Mouse (Mus musculus) hindbrain, embryonic 10.5 days (tissue): ENCODE data around the gene Kirrel. TPM values are rescaled to one million over a fixed set of nuclear protein-coding genes. Genes with fewer than 3 reads are reported as not detected.

Experiments
- DNase-seq: peaks from one replicate; pipeline ENCODE4 v3.0.0-alpha.2; 2017; ENCODE audit warnings: low spot score
- H3K27ac ChIP-seq: fragments of 300-500 bp; sonication (generic); 2 replicates; pipeline ENCODE4 v1.5.1; 2016; ENCODE audit warnings: mild to moderate bottlenecking, moderate library complexity
- H3K27me3 ChIP-seq: fragments of 300-500 bp; sonication (generic); 2 replicates; pipeline ENCODE4 v1.6.1; 2016; ENCODE audit warnings: mild to moderate bottlenecking; ENCODE audit not compliant: poor library complexity, insufficient read depth, severe bottlenecking
- H3K36me3 ChIP-seq: fragments of 300-500 bp; sonication (generic); 2 replicates; pipeline ENCODE4 v1.6.1; 2016; ENCODE audit warnings: mild to moderate bottlenecking, moderate library complexity
- H3K4me1 ChIP-seq: fragments of 300-500 bp; sonication (generic); replicated peaks from 2 replicates; pipeline ENCODE4 v1.6.1; 2016; ENCODE audit warnings: mild to moderate bottlenecking
- H3K4me3 ChIP-seq: fragments of 300-500 bp; sonication (generic); 2 replicates; pipeline ENCODE4 v1.5.1; 2016; ENCODE audit warnings: mild to moderate bottlenecking, moderate library complexity
- H3K9me3 ChIP-seq: fragments of 300-500 bp; sonication (generic); 2 replicates; pipeline ENCODE4 v1.6.1; 2016; ENCODE audit warnings: mild to moderate bottlenecking, moderate library complexity
- WGBS: fragments of 180-500 bp; shearing (Covaris S2); methylation state at CpG from one replicate; pipeline ENCODE4 v1.1.7; 2016; 5-methylcytosine and 5-hydroxymethylcytosine counted together
- polyA plus RNA-seq: library from polyadenylated mRNA; unstranded; fragments of >200 nt; fragmentation: Nextera tagmentation; extraction: Ambion mirVana; gene quantifications from 2 replicates; pipeline ENCODE4 v1.2.1, GENCODE M21; 2016

Kirrel gene
- polyA plus RNA-seq, 1 experiment from 2014 or later = 11.7 TPM

DNA sequence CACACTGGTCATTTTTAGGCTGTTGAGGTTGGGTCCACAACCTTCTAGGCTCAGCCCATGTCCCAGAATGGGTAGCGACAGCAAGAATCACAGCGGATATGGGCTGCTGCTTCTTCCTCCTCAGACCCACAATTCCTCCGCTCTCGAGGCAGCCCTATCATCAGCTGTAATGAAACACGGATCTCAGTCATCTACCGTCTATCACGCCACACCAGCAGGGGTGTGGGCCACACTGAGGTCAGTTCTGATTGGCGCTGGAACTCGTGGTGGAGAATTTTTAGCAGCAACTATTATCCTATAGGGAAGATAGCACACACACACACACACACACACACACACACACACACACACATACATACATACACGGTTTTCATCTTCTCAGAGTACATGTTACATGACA lies 25.1 kb downstream of the Kirrel start:
- Histone ChIP-seq H3K27me3 (no peaks in the 10 kb centered on the region), H3K36me3 (peaks cover 26% of the 10 kb centered on the region), H3K27ac (peak overlapping the region; percentile 92), H3K4me3 (no peak overlapping the region), H3K9me3 (no peaks in the 10 kb centered on the region), H3K4me1 (peaks cover 66% of the 10 kb centered on the region)
- 66% methylated on average over 10 of the region's 10 CpGs for WGBS
- DNase-seq = no peak

- Histone ChIP-seq H3K4me3 (no peak overlapping the region), H3K9me3 (no peaks in the 10 kb centered on the region), H3K4me1 (peaks cover 38% of the 10 kb centered on the region), H3K27ac (peak overlapping the region; percentile 83), H3K27me3 (no peaks in the 10 kb centered on the region), H3K36me3 (peaks cover 45% of the 10 kb centered on the region)
- 41% methylated on average over 6 of the region's 6 CpGs for WGBS
- no peak for DNase-seq
These were observed 29.9 kb downstream of the Kirrel start for GRCm38 (mm10) chr3:87144476-87145240.

DNA sequence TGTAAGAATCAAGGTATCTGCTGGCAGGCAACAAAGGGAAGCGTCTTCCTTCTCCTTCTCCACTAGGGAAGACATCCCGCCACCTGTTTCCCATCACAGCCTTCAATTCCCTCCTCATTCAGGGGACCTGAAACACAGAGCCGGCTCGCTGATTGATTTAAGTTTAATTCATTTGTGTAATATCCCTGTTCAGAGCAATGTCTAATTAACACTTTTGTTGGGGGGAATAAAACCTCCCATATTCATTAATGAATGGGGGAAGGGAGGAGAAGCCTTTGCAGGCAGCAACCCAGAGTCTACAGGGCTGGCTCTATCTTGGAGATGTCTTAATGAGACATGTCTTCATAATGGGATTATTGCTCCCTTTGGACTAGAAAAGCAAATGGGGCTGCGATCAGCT lies 34.3 kb downstream of the Kirrel start:
- WGBS = 83% methylated on average over 5 of the region's 5 CpGs
- peaks cover 59% of the 10 kb centered on the region for H3K36me3 ChIP-seq
- H3K27ac ChIP-seq = no peak overlapping the region
- H3K4me3 ChIP-seq = no peak overlapping the region
- no peak for DNase-seq
- peaks cover 36% of the 10 kb centered on the region for H3K4me1 ChIP-seq
- H3K27me3 ChIP-seq = no peaks in the 10 kb centered on the region
- H3K9me3 ChIP-seq = no peaks in the 10 kb centered on the region

GRCm38 (mm10) chr3:87136782-87137181 lies 37.8 kb downstream of the Kirrel start:
- H3K27ac ChIP-seq = 0 out of 2 replicates have a peak overlapping the region, but pooled peaks have one; percentile 40
- no peak for DNase-seq

DNA sequence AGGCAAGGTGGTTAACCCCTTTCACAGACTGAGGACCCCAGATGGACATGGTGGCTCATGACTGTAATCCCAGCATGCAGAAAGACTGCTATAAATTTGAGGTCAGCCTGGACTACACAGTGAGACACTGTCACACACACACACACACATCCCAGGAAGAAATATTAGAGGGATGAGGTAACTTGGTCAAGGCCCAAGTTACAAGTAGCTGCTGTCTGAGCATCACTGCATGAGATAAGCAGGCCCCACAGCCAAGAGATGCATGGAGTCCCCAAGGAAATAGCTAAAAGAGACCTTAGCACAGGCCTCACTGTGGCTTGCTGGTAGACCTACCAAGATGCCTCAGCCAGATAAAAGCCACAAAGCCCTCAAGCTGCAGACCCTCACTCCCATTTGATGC lies 39.6 kb downstream of the Kirrel start:
- no peak overlapping the region for H3K27ac ChIP-seq
- no peak for DNase-seq
- H3K9me3 ChIP-seq = no peaks in the 10 kb centered on the region
- no peak overlapping the region for H3K4me3 ChIP-seq
- H3K36me3 ChIP-seq = peaks cover 82% of the 10 kb centered on the region
- H3K27me3 ChIP-seq = no peaks in the 10 kb centered on the region
- peaks cover 30% of the 10 kb centered on the region for H3K4me1 ChIP-seq

More at GRCm38 (mm10) chr3:87136782-87137181, 37.8 kb downstream of the Kirrel start:
- H3K4me3 ChIP-seq = no peak overlapping the region
- H3K9me3 ChIP-seq = no peaks in the 10 kb centered on the region
- H3K4me1 ChIP-seq = peaks cover 17% of the 10 kb centered on the region
- no peaks in the 10 kb centered on the region for H3K27me3 ChIP-seq
- 44% methylated on average over 7 of the region's 7 CpGs for WGBS
- peaks cover 90% of the 10 kb centered on the region for H3K36me3 ChIP-seq

GRCm38 (mm10) chr3:87131694-87132347 lies 42.7 kb downstream of the Kirrel start:
- Histone ChIP-seq H3K27ac (peak overlapping the region; percentile 78), H3K36me3 (peaks cover 71% of the 10 kb centered on the region), H3K4me3 (no peak overlapping the region), H3K4me1 (peaks cover 27% of the 10 kb centered on the region), H3K9me3 (no peaks in the 10 kb centered on the region), H3K27me3 (no peaks in the 10 kb centered on the region)
- WGBS = 78% methylated on average over 11 of the region's 11 CpGs
- no peak for DNase-seq

DNA sequence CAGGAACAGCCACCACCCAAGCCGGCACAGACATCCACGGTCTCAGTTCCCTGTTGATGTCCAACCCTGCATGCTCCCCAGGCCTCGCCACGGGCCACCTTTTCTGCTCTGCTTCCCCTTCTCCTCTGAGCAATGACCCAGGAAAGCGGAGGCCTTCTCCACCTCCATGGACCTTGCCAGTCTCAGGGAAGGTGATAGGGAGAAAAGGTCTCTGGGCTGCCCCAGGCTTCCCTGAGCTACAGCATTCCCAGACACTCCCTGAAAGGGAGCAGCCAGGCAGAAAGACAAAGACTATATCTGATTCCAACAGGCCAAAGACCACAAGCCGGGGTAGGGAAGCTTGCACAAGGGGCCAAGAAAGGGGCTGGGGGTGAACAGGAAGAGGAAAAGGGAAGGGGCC lies 43.6 kb downstream of the Kirrel start:
- peak; percentile 39 for DNase-seq
- no peak overlapping the region for H3K4me3 ChIP-seq
- H3K9me3 ChIP-seq = no peaks in the 10 kb centered on the region
- H3K27me3 ChIP-seq = no peaks in the 10 kb centered on the region
- H3K4me1 ChIP-seq = peaks cover 22% of the 10 kb centered on the region
- peak overlapping the region; percentile 78 for H3K27ac ChIP-seq
- 43% methylated on average over 6 of the region's 6 CpGs for WGBS
- H3K36me3 ChIP-seq = peaks cover 68% of the 10 kb centered on the region

DNA sequence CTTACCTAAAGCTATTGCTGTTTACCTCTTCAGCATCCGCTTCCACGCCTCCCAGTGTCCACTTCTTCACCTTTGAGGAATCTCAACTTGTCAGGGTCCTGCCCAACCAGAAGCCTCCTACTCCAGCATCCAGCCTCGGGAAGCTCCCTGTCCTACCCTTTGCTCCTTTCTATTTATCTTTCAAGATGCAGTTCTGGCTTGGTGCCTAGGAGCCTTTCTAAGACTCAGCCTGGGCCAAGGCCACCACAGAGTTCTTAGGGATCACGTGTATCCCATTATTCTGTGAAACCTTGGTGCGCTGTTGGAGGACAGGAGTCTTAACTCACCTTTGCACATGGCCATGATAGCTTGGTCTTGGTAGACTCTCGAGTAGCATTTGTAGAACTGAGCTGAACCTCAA lies 50.8 kb downstream of the Kirrel start:
- Histone ChIP-seq H3K4me3 (no peak overlapping the region), H3K9me3 (no peaks in the 10 kb centered on the region)
- 95% methylated on average over 6 of the region's 6 CpGs for WGBS

DNA sequence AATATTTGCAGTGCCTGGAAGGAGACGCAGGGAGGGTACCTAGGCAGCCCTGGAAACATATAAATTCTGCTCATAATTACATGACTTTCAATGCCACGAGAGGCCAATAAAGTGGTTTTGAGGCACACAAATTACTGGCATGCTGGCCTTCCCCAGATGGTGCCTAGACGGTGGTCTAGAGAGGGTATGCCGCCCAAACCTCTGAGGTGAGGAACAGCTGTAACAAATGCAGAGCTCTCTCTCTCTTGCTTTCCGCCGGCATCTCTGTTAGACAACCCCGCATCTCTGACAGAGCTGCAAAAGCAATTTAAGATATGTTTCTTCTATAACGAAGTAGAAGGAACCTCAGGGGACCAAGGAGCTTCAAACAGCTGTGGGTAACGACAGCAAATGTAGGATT lies 56.3 kb downstream of the Kirrel start:
- Histone ChIP-seq H3K27ac (no peak overlapping the region), H3K4me3 (no peak overlapping the region), H3K4me1 (peaks cover 26% of the 10 kb centered on the region), H3K27me3 (no peaks in the 10 kb centered on the region), H3K36me3 (peaks cover 56% of the 10 kb centered on the region), H3K9me3 (no peaks in the 10 kb centered on the region)
- DNase-seq = no peak
- WGBS = 86% methylated on average over 9 of the region's 9 CpGs

More for the DNA sequence above, 50.8 kb downstream of the Kirrel start:
- no peak for DNase-seq
- Histone ChIP-seq H3K4me1 (no peaks in the 10 kb centered on the region), H3K27ac (no peak overlapping the region), H3K27me3 (no peaks in the 10 kb centered on the region), H3K36me3 (peaks cover 86% of the 10 kb centered on the region)

GRCm38 (mm10) chr3:87117632-87118031 lies 56.9 kb downstream of the Kirrel start:
- DNase-seq = no peak
- no peak overlapping the region for H3K27ac ChIP-seq
- 79% methylated on average over 12 of the region's 12 CpGs for WGBS

GRCm38 (mm10) chr3:87115726-87116540 lies 58.6 kb downstream of the Kirrel start:
- Histone ChIP-seq H3K27ac (peak overlapping the region; percentile 50), H3K27me3 (no peaks in the 10 kb centered on the region), H3K4me3 (no peak overlapping the region), H3K36me3 (peaks cover 51% of the 10 kb centered on the region), H3K9me3 (no peaks in the 10 kb centered on the region), H3K4me1 (peaks cover 34% of the 10 kb centered on the region)
- no peak for DNase-seq
- 85% methylated on average over 6 of the region's 6 CpGs for WGBS

More at GRCm38 (mm10) chr3:87117632-87118031, 56.9 kb downstream of the Kirrel start:
- Histone ChIP-seq H3K27me3 (no peaks in the 10 kb centered on the region), H3K36me3 (peaks cover 54% of the 10 kb centered on the region), H3K4me3 (no peak overlapping the region), H3K4me1 (peaks cover 28% of the 10 kb centered on the region), H3K9me3 (no peaks in the 10 kb centered on the region)

- Histone ChIP-seq H3K36me3 (peaks cover 49% of the 10 kb centered on the region), H3K4me1 (peaks cover 36% of the 10 kb centered on the region), H3K9me3 (no peaks in the 10 kb centered on the region), H3K27me3 (no peaks in the 10 kb centered on the region), H3K27ac (0 out of 2 replicates have a peak overlapping the region, but pooled peaks have one; percentile 50), H3K4me3 (no peak overlapping the region)
- DNase-seq = no peak
- WGBS = 77% methylated on average over 8 of the region's 8 CpGs
These were observed 59.3 kb downstream of the Kirrel start for GRCm38 (mm10) chr3:87115271-87115670.
